Mouse (Mus musculus) 416B (cell line): ENCODE measurements at regions not wholly inside any gene's neighbourhood (a gene's known extent, or its start where the extent isn't known, plus 50 kb on each side); places are given as distances from the start of the nearest gene placed in this dataset.

ENCODE experiments used
- DNase-seq: peaks from one replicate; pipeline ENCODE4 v3.0.0; 2011; ENCODE audit warnings: low read depth

DNA sequence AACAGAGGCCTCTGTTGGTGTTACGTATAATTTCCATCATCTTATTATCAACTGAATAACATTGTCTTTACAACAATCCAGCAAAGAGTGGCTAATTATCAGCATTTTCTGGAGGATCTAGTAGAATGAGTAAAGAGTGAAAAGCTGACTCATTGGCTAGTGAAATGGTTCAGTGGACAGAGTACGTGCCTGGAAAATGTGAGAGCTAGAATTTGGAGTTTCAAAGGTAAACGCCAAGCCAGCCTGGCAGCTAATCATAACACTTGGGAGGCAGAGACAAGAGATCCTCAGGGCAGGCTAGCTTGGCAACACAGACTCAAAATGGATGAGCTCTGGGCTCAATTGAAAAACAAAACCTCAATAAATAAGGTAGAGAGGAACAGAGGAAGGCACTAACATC, 2628.0 kb upstream of the Gm7489 start:
- DNase-seq, result no peak

DNA sequence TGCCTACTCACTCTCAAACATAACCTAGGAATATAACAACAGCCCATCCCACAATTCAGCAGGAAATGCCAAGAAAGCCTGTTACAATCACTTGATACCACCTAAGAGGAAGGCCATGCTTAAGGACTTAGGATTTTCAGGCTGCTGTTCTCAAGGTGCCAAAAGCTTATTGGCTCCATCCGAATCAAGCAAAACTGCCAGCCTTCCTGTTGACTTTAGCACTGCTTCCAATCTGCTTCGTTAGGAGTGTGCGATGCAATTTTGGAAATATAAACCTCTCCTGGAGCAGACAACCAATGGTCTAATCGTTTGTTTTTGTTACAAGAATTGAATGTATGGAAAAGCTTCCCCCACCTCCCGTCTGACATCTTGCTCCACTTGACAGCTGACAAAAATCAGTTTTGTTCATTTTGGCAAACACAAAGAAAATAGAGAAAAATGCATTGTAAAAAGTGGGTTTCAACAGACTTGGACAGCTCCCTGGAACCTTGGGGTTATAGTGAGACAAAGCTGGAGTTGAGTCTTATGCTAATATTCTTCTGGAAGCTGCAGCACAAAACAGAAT, 2620.0 kb upstream of the Gm7489 start:
- DNase-seq, result no peak

DNA sequence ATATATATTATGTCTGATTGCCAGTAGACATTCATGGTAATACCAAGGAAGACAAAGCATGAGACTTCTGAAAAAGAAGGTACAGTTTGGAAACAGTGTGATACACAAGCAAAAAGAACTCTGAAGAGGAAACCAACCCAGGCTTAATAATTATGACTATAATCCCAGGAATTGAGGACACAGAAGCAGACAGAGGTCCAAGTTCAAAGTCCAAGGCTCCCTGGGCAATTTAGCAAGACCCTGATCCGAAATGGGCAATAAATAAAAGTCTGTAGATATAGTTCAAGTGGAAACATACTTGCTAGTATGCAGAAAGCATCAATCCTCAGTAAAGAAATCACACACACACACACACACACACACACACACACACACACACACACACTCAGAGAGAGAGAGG, 2618.7 kb upstream of the Gm7489 start:
- no peak for DNase-seq

DNA sequence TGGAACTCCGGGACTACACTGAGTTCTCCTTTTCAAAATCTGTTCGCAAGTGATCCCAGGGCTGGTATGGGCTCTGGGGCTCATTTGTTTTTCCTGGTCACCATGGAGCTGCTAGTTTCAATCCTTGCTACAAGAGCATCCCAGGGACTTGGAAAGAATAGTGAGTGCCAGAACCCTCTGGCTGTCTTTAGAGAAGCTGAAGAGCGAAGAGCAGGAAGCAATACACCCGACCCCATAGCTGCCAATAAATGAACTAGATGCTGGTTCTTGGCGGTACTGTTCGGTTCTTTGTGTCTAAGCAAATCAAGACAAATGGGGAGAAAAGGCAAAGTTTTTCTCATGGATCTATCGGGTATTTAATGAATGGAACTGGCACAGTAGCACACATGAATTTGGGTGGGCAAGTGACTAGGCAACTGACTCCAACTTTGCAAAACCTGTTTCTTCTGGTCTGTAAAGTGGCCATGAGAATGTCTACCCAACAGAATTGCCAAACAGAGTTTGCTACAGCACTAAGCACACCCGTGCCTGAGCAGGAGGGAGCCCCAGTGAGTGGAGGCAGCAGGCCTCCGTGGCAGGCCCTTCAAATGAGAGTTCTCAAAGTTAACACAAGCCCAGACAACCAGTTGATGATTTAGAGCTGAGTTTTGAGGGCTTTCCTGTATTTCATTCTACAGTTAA, 2612.9 kb upstream of the Gm7489 start:
- DNase-seq, result no peak

DNA sequence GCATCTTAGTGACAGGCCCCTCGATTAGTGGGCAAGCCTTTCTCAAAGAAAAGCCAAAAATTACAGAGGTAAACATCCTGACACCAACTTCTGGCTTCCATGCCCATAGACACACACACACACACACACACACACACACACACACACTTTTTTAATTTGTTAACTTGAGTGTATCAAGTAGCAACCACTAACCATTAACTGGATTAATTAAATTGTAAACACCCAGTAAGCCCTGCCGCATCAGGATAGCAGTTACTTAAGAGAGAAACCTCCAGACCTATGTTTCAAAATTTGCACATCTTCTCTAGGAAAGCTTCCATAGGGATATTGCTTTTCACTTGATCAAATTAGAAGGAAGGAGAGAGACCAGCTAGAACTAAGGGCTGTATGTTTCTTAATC, 2599.4 kb upstream of the Gm7489 start:
- DNase-seq, result no peak

DNA sequence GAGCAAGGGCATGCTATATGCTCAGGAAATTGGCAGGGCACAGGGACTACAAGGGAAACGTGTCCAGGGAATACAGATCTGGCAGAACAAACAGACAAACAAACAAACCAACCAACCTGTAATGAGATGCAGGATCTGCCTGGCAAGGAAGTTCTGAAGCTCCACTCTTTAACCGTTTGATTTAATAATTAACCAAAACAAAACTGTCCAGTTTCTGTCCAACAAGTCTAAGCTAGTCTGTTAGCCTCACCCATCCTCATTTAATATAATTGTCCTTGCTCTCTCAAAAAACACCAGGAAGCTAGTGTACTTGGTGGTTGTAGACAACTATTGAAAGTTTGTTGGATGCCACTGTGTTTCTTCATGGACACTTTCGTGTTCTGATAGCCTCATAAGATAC, 2598.4 kb upstream of the Gm7489 start:
- no peak for DNase-seq

DNA sequence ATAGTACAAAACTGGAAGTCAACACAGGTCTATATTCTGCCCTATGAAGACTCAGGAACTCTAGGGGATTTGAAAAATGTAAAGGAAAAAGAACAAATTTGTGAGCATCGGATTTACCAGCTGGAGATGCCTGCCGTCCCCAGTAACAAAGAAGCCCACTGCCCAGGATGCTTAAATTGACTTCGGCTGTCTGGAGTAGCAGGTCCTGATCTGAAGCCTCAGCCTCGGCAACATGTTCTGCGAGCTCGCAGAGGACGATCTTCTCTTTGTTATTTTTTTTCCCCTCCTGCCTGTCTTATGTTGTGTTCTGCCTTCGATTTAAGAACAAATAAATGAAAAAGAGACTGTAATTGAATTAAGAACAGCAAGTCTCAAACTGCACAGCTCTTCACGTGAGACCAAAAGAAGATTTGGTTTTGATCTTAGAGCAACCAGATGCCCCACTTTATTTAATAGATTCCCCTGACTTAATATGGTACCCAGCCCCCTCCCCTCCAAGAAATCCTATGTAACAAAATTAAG, 2595.7 kb upstream of the Gm7489 start:
- DNase-seq, result no peak

DNA sequence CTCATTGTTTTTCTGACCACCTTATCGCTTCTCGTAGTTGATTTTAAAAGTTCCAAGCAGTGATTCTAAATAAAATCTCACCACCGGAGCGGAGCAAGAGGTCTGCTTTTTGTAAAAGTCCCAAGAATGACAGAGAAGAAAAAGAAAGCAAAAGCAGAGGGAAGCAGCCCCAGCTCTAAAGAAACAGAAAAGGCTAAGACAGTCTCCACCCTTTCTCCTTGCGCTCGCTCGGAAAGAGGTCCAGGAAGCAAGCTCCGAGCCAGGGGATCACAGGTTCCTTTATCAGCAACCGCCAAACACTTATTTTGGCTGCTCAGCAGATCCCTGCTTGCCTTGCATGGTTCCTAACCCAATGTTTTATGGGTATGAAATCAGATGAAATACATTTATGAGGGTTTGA, 2594.8 kb upstream of the Gm7489 start:
- DNase-seq, result no peak

DNA sequence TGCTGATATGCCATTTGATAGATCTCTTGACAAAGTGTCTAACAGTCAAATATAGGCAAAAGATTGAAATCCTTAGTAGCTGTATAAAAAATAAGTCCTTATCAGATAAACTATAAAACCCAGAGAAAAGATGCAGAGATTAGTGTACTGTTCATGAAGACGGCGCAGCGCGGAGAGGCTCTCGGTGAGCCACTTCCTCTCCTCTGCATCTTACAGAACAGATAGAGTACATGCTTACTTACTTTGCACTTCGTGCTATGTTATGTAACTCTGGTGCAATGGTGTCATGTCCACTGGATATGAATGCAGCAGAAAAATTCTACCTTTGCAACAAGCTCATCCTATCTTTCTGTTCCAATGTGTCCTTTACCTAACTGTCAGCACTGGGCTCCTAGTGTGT, 2593.5 kb upstream of the Gm7489 start:
- DNase-seq, result no peak

DNA sequence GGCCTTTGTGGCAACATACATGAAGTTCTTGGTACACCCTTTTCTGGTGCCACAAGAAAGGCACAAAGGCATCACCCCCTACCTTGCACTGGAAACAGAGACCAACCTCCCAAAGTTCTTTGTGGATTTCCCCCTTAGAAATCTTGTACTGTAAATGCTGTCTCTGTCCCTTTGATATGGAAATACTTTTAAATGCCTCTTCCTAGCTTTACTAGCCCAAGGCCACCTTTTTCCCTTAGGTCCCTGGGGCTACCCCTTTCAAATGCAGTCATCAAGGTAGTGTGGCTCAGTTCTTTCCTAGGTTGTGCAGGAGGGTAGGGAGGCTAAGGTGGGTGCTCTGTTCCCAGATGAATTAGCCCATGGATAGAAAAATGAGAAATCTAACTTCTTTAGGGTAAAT, 2587.9 kb upstream of the Gm7489 start:
- no peak for DNase-seq

DNA sequence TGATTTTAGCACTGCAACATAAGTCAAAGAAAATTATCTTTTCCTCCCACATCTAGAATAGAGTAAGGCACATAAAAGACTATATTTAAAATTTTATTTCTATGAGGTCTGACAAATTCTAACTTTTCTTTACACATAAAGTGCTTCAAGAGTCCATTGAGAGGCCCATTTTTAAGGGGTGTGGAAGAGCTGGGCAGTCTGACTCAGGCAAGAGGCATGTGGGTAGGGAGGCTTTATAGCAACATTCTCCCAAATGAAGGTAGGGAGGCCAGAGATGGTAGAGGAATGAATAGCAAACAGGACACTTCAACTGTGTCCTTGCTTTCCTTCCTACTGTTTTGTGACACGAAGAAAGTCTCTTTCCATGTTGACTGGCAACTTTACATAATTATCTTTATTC, 2566.6 kb upstream of the Gm7489 start:
- DNase-seq, result no peak

DNA sequence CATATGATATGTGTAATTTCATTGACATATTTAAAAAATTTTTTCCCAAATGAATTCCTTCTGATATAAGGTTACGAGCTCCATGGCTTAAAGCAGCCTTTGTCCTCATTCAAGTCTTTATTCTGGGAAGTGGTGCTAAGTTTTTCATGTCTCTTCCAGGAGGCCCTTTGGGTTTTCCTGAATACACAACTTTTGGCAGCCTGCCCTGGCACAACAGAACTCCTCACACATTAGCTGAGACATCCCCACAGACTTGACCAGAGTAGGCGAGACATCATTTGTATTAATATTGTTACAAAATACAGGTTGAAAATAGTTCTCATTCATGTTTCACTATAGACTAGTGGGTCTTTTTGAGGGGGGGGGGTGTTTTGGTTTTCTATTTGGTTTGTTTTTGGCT, 2565.9 kb upstream of the Gm7489 start:
- no peak for DNase-seq

DNA sequence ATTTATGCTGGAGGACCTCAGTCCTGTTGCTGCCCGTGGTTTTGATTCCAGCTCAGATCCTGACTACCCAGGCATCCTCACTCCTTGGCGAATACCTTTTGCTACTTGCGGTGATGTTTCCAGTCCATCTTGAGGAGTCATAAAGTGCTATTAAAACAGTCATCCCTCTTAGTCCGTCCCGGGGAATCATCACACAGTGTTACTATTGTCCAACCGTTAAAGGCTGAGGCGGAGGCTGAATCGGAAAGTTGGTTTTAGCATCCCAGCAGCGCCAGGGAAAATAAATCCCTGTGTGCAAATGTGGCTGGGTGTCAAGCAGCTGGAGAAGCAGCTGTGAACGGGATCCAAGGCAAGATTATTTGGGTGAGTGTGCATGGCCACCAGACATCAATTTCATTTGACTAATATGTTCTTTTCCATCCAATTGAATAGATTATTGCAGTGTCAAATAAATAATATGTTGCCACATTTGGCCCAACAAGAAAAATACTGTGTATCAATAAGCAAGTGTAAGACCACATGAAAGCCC, 2564.3 kb upstream of the Gm7489 start:
- no peak for DNase-seq

DNA sequence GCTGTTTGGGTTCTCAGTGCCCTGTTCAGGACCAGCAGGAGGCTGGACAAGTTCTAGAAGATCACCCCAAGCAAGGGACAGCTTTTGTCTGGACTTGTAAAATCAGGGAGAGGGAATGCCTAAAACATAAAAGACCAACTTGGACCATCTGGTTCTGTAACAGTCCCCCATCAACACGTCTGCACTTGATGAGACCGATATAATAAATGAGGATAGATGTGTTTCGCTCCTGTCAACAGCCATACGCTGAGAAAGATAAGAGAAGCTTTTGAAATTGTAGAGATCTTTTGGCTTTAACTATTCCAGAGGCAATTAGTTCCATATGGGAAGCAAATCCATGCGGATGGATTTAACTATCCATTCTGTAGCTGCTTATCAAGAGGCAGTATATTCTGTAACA, 2561.4 kb upstream of the Gm7489 start:
- DNase-seq, result no peak

DNA sequence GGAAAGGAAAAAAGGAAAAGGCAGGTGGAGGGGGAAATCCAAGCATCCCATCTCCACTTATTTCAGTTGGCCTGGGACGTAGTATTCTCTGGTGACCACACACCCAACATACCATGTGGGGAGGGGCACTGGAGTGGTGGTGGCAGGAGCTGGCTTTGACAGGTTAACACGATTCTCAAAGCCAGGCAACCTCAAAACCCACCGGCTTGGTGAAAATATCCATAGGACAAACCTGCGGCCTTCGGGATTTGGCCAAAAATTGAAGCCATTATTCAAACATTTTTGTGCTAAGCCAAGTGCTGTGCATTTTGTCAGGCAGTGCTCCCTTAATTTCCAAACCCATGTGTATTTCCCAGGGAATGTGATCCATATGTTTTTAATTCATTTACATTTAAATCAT, 2560.5 kb upstream of the Gm7489 start:
- DNase-seq, result no peak

DNA sequence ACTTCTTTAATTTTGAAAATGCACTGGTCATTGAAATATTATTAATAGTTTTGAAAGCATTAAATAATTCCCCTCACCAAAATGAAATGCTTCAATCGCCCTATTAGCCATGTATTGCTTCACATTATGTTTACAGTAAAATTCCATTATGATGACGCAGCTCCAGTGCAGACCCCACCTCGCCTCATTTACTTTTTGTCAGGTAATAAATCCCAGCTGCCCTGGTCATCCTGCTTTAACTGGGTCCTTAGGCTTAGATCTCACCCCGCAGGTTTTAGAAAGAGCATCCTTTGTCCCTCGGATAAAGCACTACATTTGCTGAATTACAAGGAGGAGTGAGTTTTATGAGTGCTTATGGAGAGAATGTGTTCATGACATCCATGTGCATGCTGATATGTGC, 2557.0 kb upstream of the Gm7489 start:
- no peak for DNase-seq

DNA sequence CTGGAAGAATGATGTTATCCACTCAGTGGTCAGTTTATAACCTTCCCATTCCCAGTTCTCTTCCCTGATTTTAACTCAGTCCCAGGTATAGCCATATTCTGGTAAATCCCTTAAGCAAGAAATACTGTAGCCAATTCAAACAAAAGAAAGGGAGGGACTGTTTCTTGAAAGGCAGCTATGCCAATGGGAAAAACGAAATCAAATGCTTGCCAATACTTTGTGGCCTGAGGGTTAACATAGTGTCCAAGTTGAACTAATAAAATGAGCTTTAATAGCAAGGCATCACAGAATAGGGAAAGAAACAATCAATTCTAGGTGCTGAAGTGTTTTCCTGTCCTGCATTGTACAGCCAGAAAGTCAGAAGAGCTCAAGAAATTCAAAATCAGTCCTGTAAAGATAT, 2548.3 kb upstream of the Gm7489 start:
- DNase-seq, result no peak

DNA sequence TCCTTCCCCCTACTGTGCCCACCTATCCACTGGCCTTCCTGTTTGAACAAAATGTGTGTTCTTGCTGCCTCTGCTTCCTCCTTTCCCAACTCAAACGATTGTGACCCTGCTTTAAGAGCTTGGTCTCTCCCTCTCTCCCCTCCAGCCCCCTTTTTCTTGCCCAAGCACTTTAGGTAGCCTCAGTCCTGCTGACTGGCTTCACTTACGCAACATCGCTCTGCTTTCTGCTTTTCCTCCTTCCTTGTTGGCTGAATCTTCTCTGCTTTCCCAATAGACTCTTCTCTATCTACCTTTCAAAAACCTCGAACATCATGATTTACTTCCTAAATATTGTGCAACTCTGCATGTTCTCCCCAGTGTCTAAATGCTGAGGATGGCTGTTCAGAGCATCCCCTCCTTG, 2538.4 kb upstream of the Gm7489 start:
- no peak for DNase-seq

DNA sequence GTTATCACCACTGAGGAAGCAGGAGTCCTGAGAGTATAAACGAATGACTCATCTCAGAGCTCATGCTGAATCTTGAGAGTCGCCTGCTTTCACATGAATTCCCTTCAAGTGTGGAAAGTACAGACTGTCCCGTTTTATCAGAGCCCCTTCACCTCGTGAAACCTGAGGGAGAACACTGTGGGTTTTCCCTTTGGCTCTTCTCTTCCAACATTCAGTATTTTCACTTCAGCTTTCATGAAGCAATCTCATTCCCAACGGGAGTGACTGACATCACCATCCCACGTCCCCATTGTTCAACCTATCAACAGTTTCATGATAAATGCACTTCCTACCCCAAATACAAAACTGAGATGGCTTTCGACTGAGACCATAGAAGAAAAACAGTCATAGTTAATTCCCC, 2521.3 kb upstream of the Gm7489 start:
- DNase-seq, result no peak

DNA sequence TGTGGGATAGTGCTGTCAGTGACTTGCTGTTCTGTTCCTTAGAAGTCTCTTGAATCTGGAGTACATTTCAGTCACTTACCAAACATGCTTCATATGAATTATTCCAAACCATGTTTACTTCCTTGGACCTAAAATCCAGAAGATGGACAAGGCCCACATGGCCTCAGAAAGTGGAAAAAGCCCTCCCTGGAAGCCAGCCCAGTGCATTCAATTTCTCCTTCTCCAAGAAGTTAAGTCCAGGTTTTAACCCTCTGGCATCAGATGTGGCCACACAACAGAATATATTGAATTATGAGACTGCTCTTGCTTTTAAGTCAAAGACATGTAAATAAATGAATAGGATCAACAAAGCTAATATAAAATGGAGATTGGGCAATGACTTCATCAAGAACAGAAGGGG, 2513.5 kb upstream of the Gm7489 start:
- DNase-seq, result no peak

DNA sequence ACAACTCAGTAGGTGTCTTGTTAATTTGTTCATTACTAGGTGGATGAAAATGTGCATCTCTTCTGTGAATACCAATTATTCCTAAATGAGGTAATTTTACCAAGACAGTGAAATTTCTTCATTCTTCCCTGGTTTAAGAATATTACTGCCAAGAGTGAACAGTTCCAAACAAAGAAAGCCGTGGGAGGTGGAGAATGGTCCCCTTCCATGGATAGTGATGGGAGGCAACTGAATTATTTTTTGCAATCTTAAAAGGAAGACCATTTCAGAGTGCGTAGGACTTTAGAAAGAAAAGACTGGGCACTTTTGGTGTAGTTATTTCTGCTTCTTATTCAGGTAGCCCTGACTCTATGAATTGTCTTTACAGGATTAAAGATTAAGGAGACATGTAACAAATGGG, 2494.3 kb upstream of the Gm7489 start:
- DNase-seq, result no peak

DNA sequence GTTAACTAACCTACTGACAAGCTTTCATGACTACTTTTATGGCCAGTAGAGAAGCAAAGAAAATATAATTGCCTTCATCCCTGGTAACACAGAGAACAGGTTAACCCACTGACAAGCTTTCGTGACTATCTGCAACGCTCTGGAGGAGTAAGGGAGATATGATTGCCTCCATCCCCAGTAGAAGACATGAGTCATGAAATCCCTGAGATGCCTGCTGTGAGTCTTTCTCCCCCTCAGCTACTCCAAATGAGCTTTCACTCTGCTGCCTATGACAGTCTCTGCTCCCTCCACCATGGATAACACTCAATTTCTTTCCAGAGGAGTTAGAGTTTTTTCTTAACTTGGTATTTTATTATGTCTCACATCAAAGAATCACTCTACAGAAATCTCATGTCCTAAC, 2493.4 kb upstream of the Gm7489 start:
- no peak for DNase-seq

DNA sequence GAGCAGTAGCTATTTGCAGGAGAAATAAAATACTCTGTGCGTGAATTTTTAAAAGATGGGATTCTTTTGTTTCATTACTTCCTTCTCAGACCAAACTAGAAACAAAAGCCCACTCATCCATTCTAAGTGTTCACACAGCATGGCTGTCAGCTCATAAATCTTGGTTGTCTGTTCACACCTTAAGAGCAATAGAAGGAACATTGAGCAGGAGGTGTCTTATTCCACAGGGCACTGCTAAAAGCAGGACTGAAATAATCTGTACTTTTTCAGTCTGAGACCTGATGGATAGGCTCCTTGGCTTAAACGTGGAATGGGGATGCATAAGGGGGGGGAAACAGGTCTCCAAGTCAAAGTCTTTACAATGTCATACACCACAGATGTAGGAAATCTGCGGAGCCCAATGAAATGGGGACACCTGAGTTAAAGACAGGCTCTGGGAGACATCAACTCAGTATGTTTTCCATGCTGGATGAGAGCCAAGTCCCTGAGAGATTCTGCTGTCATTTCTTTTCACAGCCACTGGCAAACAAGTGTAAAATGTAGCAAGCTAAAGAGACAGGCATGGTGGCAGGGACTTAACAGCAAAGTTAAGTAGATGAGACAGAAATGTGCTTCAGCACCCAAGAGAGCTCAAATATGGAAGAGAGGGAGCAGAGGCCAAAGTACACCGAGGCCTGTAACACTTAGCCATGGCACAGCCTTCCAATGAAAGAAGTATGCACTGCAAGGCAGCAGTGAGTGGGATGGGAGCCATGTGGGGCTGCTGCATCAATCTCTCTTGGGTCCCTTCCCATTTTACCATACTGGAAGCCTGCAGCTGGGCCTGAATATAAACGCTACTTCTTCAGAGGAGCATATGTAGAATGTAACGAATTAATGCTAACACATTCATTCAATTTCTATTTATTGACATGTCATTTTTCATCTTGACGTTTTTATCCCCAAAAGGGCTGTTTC, 2492.0 kb upstream of the Gm7489 start:
- DNase-seq, result no peak
